Mouse (Mus musculus): ENCODE data around the gene Magohb. TPM values are rescaled to one million over a fixed set of nuclear protein-coding genes. Genes with fewer than 3 reads are reported as not detected.
A peak's percentile ranks its signal among the peaks of the same experiment; 100 is the strongest.
"Not testable (repeated sequence)": the region's sequence is repeated elsewhere in the genome, so short reads cannot be mapped to it uniquely, and the experiment has no call there.

Gene Magohb
- total RNA-seq (2015; ENCODE audit: low replicate concordance), result 13.1 and 14.2 TPM in 2 replicates
- total RNA-seq (2017; ENCODE audit: low replicate concordance), result 5.1 and 14.8 TPM in 2 replicates

DNA sequence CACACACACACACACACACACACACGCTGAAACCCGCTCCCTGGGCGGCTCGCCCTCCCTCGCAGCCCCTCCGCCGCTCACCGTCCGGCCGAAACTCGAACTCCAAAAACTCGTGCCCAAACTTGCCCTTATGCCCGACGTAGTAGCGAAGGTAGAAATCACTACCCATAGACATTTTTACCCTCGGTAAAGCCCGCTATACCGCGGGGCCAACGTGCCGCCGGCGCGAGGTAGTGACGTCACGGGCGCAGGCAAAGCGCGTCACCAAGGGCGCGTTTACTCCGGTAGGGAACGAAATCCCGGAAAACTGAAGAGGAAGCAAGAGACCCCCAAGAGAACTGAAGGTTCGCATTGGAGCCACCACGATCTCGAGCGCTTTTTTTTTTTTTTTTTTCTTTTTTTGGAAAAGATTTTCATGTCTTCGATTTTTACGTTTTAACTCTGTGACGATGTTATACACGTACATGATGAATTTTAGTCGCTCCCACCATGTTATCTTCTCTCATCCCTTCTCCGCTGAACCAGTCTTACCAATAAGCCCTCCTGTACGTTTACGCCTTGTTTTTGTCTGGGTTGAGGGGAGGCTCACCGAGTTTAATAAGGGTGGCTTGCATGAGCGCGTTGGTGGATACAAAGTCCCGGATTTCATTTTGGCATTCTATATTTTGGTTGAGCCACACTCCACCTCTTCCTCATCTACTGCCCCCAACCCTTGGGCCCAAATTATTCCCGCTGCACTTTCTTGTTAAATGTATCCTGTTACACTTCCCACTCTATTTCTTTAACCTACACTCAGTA, at the start of gene Magohb:
Gene Magohb, minus strand, starts transcription at position 254 of the 798 bp plus-strand sequence.
- peak; percentile 83 for ATAC-seq (replicated peaks; ENCODE audit: low FRiP score, poor library complexity, severe bottlenecking)

DNA sequence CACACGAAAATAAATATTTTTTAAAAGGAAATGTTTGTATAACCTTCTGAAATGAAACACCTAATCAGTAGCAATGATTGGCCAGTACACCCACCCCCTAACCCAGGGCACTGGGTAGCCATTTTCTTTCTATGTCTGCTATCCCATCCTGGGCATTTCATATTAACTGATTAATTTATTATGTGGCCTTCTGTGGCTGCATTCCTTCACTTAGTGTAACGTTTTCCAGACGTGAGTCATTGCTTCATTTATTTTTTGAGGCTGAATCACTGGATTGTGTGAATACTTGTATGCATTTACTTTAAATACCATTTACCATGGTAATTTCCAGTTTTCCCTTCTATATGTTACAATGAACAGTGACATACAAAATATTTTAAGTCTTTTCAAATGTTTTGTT, 47.0 kb upstream of the Magohb start:
- ATAC-seq (replicated peaks; ENCODE audit: low FRiP score, poor library complexity, severe bottlenecking), result no peak

GRCm38 (mm10) chr6:131339309-131339708, 46.3 kb upstream of the Magohb start:
- ATAC-seq (replicated peaks; ENCODE audit: low FRiP score, poor library complexity, severe bottlenecking), result no peak

DNA sequence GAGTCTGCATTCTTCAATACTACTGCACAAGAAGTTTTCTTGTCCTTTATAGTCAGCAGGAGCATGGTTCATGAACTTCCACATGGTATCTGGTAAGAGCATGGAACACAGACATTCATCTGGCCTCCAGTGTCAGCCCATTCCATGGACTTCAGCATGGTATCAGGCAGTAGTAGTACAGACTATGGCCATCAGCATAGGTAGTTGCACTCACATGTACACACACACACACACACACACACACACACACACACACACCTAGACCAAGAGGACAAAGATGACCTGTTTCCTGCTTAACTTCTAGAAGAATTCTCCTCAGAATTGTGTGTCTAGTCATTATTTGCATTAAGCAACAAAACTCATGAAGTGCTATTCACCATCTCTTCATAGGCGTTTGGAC, 45.7 kb upstream of the Magohb start:
- ATAC-seq (replicated peaks; ENCODE audit: low FRiP score, poor library complexity, severe bottlenecking), result no peak

- no peak for ATAC-seq (replicated peaks; ENCODE audit: low FRiP score, poor library complexity, severe bottlenecking)
Measured at GRCm38 (mm10) chr6:131327076-131327475, 34.0 kb upstream of the Magohb start.

GRCm38 (mm10) chr6:131321854-131322639, 29.0 kb upstream of the Magohb start:
- ATAC-seq (replicated peaks; ENCODE audit: low FRiP score, poor library complexity, severe bottlenecking), result no peak

DNA sequence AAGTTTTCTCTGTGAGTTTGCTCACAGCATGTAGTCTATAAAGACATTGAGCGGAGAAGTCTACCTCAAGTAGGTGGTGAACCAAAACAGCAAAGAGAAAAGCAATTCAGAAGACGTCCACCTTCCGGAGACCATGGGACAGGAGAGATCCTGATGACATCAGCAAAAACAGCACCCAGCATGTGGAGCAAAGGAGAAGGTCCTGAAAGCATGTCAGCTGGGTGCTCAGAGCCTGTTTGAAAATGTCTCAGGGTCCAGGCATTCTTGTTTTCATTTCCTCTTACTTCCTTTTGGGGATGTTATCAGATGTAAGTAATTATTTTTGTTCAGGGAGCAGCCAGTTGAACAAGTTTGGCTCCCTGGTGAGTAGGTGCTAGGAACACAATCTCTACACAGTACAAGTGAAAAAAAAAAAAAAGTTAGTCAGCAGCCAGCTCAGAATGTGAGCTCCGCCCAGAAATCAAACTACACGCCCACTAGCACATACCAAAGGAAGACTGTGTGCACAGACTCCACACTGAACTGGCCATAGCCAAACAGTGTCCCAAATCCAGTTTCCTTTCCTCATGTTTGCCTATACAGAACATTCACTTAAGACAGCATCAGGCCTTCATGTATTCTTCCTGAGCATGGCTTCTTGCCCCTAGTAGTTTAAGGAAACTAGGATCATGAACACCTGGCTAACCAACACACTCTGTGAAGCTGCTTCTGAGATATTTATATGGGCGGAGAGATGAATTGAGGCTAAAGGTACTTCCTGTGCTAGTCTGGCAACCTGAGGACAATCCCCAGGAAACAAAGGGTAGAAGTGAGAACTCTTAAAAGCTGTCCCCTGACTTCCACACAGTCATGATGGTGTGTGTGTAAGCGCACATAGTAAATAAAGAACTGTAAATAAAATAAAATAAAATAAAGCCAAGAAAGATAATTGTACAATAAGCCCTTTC, 23.4 kb upstream of the Magohb start:
- no peak for ATAC-seq (replicated peaks; ENCODE audit: low FRiP score, poor library complexity, severe bottlenecking)

DNA sequence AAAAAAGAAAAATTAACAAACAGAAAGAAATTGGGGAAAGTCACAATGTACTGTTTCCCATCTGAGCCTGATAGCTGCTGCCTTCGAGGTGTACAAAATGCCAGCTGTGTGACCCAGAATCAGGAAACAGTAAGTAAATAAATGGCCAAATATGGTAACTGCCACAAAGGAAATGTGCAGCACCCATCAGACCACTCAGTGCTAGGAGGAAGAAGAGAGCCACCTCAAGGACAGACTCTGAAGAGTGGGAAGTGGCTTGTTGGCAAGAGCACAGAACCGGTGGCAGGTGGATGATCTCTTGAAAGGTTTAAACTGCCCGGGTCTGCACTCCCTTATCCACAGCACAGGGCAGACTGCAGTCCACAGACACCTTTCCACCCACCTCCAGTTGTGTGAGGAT, 15.0 kb upstream of the Magohb start:
- ATAC-seq (replicated peaks; ENCODE audit: low FRiP score, poor library complexity, severe bottlenecking), result no peak

DNA sequence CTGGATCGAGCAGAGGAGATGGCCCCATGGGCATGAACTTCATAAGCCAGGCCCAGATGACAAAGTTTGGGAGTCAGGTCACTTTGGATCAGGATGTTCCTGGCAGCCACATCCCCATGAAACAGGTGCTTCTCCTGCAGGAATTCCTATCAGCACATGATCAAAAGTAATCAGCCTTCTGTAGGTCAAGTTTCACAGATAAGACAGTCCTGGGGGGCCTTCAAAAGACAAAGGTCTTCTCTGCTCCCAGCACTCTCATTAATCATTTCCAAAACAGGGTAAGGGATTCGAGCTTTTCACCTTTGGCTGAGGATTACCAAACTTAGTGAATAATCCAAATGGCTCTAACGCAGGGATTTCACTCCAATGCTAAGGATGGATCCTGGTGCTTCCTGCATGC, 11.7 kb upstream of the Magohb start:
- ATAC-seq (replicated peaks; ENCODE audit: low FRiP score, poor library complexity, severe bottlenecking), result no peak

- ATAC-seq (replicated peaks; ENCODE audit: low FRiP score, poor library complexity, severe bottlenecking), result no peak
Measured at GRCm38 (mm10) chr6:131298531-131298930, 5.5 kb upstream of the Magohb start.

DNA sequence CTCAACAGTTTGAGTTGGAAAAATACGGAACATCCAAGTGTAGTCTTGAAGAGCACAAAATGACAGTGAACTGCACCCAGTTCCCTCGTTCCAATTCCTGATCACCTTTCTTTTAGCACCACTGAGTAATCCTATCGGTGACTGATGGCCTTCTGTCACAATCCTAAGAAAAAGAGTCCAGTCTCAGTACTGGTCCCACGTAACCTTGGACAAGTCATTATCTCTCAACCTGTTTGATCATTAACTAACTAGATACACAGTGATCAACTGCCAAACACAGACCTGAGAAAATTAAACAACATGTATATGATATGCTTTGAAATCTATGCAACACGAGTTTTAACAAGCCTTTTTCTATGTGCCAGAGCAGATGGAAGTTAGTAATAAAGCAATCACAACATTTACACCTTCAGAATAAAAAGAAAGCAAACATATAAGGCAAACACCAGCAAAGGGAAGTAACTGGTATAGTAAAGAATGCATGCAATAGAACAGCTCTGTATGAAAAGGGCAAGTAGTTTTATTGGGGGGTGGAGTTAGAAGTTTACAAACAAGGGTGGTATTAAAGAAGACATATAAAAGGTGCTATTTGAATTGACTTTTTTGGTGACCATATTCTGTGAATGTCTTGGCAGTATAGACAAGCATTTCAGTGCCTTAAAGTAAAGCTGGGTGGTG, 1.5 kb upstream of the Magohb start:
- no peak for ATAC-seq (replicated peaks; ENCODE audit: low FRiP score, poor library complexity, severe bottlenecking)

GRCm38 (mm10) chr6:131293916-131294315, 872 bp upstream of the Magohb start:
- no peak for ATAC-seq (replicated peaks; ENCODE audit: low FRiP score, poor library complexity, severe bottlenecking)

- ATAC-seq (replicated peaks; ENCODE audit: low FRiP score, poor library complexity, severe bottlenecking), result peak; percentile 59
Measured at GRCm38 (mm10) chr6:131292276-131292990, 611 bp downstream of the Magohb start.

DNA sequence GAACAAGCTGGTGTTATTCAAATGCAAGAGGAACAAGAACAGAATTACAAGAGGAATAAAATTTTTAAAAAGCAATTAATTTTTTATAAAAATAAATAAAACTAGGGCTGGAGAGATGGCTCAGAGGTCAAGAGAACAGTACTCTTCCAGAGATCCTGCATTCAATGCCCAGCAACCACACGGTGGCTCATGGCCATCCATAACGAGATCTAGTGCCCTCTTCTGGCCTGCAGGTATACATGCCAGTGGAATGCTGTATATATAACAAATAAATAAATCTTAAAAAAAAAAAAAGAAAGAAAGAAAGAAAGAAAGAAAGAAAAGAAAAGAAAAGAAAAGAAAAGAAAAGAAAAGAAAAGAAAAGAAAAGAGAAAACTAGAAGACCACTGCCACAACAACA, 2.6 kb downstream of the Magohb start:
- ATAC-seq (replicated peaks; ENCODE audit: low FRiP score, poor library complexity, severe bottlenecking), result no peak

GRCm38 (mm10) chr6:131278160-131278559, 14.9 kb downstream of the Magohb start:
- not testable (repeated sequence) for ATAC-seq (replicated peaks; ENCODE audit: low FRiP score, poor library complexity, severe bottlenecking)

- ATAC-seq (replicated peaks; ENCODE audit: low FRiP score, poor library complexity, severe bottlenecking), result no peak
Measured at GRCm38 (mm10) chr6:131276659-131277058, 16.4 kb downstream of the Magohb start.

DNA sequence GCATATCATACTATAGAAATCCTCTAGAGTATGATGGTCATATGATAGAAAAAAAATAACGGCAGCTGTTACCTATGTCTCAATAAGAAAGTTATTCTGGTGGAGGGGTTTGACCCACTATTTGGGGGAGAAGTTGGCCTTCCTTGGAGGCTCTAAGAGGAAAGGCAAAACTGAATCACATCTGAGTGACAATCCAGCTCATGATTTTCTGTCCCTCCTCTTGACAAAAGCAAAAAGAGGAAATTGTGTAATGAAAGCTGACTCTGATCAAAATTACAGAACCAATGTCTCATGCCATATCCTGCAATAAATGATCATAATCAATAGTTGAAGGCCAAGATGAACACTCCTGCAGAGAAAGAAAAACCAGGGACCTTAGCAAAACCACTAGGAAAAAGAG, 20.7 kb downstream of the Magohb start:
- no peak for ATAC-seq (replicated peaks; ENCODE audit: low FRiP score, poor library complexity, severe bottlenecking)

DNA sequence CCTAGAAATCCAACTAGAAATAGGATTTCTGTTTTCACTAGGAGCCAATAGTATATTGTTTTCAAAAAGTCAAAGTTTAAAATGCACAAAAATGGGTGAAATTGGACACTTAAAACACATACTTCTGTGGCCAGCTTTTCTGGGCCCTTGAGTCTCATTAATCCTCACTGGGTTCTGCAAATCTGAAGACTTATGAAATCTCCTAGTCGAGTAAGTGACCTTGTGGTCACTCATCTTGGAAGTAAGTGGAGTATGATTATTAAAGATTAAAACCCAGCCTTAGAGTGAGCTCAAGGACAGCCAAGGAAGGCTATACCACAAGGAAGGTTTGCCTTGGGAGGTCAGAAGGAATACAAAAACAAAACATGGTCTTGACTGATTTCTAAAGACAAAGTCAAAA, 22.7 kb downstream of the Magohb start:
- no peak for ATAC-seq (replicated peaks; ENCODE audit: low FRiP score, poor library complexity, severe bottlenecking)

DNA sequence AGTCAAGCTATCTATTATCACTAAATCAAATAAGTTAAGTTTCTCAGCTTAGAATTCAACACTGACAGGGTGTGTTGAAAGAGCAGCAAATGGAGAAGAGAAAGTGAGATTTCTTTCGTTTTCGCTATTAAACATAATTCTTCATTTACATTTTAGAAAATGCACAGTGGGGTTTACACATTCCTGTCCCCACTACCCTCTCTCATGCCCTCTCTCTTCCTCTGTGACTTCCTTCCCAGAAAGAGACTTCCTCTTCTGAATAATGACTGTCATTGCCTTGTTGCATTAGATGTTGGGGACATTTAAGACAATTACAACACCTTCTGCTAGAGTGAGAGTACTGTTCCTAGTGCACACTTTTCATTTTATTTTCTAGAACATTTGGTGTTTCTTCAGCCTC, 23.4 kb downstream of the Magohb start:
- no peak for ATAC-seq (replicated peaks; ENCODE audit: low FRiP score, poor library complexity, severe bottlenecking)
